Mouse (Mus musculus) cerebellum, adult 2 months (tissue): ENCODE data around the gene Stambp.

ENCODE experiments used
- CTCF ChIP-seq: fragments of 200-500 bp; IDR thresholded peaks from 2 replicates; pipeline ENCODE4 v1.5.1; 2011; ENCODE audit warnings: low read depth, mild to moderate bottlenecking, control low read depth, low read length, moderate library complexity, borderline replicate concordance; ENCODE audit not compliant: insufficient read depth
- POLR2A ChIP-seq: fragments of 200-500 bp; IDR thresholded peaks from 2 replicates; pipeline ENCODE4 v1.6.1; 2011; ENCODE audit warnings: low read length, control low read depth, borderline replicate concordance; ENCODE audit not compliant: insufficient read depth

DNA sequence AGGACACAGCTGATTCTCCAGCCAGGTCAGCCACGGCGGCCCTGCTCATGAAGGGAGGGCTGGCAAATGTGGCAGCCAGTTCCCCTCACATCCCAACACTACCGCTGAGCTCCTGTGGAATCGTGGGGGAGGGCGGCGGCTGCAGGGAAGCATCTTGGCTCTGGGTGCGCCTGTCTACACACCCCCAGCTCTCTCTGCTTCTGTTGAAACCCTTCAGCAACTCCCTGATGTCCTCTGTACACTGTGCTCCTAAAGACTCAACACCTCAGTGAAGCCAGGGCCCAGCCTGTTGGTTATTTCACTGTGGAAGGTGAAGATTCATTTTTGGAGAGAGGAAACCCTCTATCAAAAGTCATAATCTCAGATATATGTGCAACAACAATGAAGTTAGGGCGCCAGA lies 19.5 kb upstream of the Stambp start:
- TF ChIP-seq POLR2A (no peak), CTCF (no peak)
